Mouse (Mus musculus) small intestine, adult 2 months (tissue): Measurements from ENCODE around the gene Mrpl34.

Source experiments
- CTCF ChIP-seq: fragments of 200-500 bp; IDR thresholded peaks from 2 replicates; pipeline ENCODE4 v1.5.1; 2012; ENCODE audit warnings: low read depth, mild to moderate bottlenecking, control low read depth, inconsistent platforms, low read length, moderate library complexity, mixed read lengths; ENCODE audit not compliant: insufficient replicate concordance, insufficient read length; ENCODE audit errors: extremely low read depth
- POLR2A ChIP-seq: fragments of 200-500 bp; IDR thresholded peaks from 2 replicates; pipeline ENCODE4 v1.6.1; 2012; ENCODE audit warnings: low read depth, mild to moderate bottlenecking, control low read depth, inconsistent platforms, low read length, moderate library complexity

DNA sequence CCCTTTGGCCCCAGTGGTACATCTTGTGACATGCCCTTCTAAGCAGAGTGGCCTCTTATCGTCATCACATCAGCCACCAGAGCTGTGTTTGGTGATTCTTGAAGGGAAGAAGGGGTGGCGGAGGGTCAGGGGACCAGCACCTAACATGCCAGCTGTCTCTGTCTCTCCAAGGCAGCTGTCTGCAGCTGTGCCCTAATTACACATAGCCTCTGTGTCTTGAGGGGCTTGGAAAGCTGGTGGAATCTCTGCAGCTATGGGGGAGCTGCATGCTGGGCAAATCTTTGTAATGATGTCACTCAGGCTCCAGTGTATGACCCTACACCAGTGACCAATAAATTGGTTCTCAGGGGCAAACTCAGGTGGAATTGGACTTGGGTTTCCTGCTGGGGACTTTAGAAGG, 12.1 kb upstream of the Mrpl34 start:
- TF ChIP-seq POLR2A (no peak), CTCF (no peak)
